Mouse (Mus musculus) G1E (cell line): ENCODE results near the gene 4930452B06Rik. TPM values are rescaled to one million over a fixed set of nuclear protein-coding genes. Genes with fewer than 3 reads are reported as not detected.

Source experiments
- ATAC-seq: 2 replicates; pipeline ENCODE4 v1.8.0; 2016; ENCODE audit warnings: mild to moderate bottlenecking; ENCODE audit not compliant: insufficient number of reproducible peaks, poor library complexity, low FRiP score, severe bottlenecking; ENCODE audit errors: extremely low read depth
- DNase-seq: peaks from one replicate; pipeline ENCODE4 v3.0.0; 2012; ENCODE audit warnings: low spot score
- H3K27me3 ChIP-seq: 2 replicates; pipeline ENCODE4 v1.6.1; 2012; ENCODE audit warnings: mild to moderate bottlenecking, low read length, inconsistent platforms; ENCODE audit not compliant: insufficient read depth
- H3K36me3 ChIP-seq: replicated peaks from 2 replicates; pipeline ENCODE3; 2012; ENCODE audit warnings: mild to moderate bottlenecking, inconsistent platforms
- H3K4me1 ChIP-seq: 2 replicates; pipeline ENCODE4 v1.6.1; 2012; ENCODE audit warnings: low read depth, low read length, inconsistent platforms, mixed read lengths; ENCODE audit not compliant: insufficient read depth
- H3K4me3 ChIP-seq: 2 replicates; pipeline ENCODE4 v1.5.1; 2012; ENCODE audit warnings: low read depth, mild to moderate bottlenecking, inconsistent platforms, low read length, moderate library complexity, mixed read lengths
- H3K9me3 ChIP-seq: replicated peaks from 2 replicates; pipeline ENCODE4 v1.6.1; 2012; ENCODE audit warnings: inconsistent platforms
- CTCF ChIP-seq: IDR thresholded peaks from 2 replicates; pipeline ENCODE4 v1.5.1; 2012; ENCODE audit warnings: low read depth, low read length, inconsistent platforms, mixed read lengths
- GATA1 ChIP-seq: IDR thresholded peaks from 2 replicates; pipeline ENCODE4 v1.6.1; 2012; ENCODE audit warnings: borderline replicate concordance, low read length, inconsistent platforms, mixed read lengths
- GATA2 ChIP-seq: IDR thresholded peaks from 2 replicates; pipeline ENCODE4 v1.6.1; 2012; ENCODE audit warnings: low read depth, low read length, inconsistent platforms, borderline replicate concordance
- POLR2AphosphoS5 ChIP-seq: IDR thresholded peaks from 2 replicates; pipeline ENCODE4 v1.6.1; 2012; ENCODE audit warnings: low read depth, low read length, inconsistent platforms; ENCODE audit not compliant: insufficient replicate concordance
- TAL1 ChIP-seq: conservative IDR thresholded peaks from 2 replicates; pipeline ENCODE4 v1.6.1; 2012; ENCODE audit warnings: low read depth, low read length, inconsistent platforms, mixed read lengths
- polyA plus RNA-seq: library from polyadenylated mRNA; stranded (reverse); fragments of >175 nt; gene quantifications from 2 replicates; pipeline ENCODE4 v1.2.3, GENCODE M21; 2012
- total RNA-seq, 2 experiments: library from RNA; stranded (forward) in 1 of 2; stranded (reverse) in 1 of 2; fragments of 200-1000 nt in 1 of 2; fragments of >200 nt in 1 of 2; fragmentation: Nextera tagmentation in 1 of 2; gene quantifications; 2 replicates each; pipeline ENCODE4 v1.2.3; 2014 to 2017

4930452B06Rik gene
- total and polyA plus RNA-seq, 3 experiments, result 0.11 TPM; not detected in 2

- TF ChIP-seq GATA1 (no peak), TAL1 (no peak), GATA2 (no peak), POLR2AphosphoS5 (no peak), CTCF (no peak)
- no peak overlapping the region for H3K4me3 ChIP-seq
- H3K4me1 ChIP-seq, result no peaks in the 10 kb centered on the region
- DNase-seq (no peak), ATAC-seq (no peak)
- H3K36me3 ChIP-seq, result no peaks in the 10 kb centered on the region
- no peaks in the 10 kb centered on the region for H3K27me3 ChIP-seq
- H3K9me3 ChIP-seq, result no peaks in the 10 kb centered on the region
Observed at GRCm38 (mm10) chr14:8494260-8494659, 171.8 kb downstream of the 4930452B06Rik start.

GRCm38 (mm10) chr14:8478098-8478497 is 187.9 kb downstream of the 4930452B06Rik start:
- H3K4me3 ChIP-seq, result no peak overlapping the region
- no peaks in the 10 kb centered on the region for H3K36me3 ChIP-seq
- H3K9me3 ChIP-seq, result no peaks in the 10 kb centered on the region
- ATAC-seq (no peak), DNase-seq (no peak)
- TF ChIP-seq GATA1, result no peak
- no peak for TF ChIP-seq CTCF
- TF ChIP-seq POLR2AphosphoS5, result no peak
- no peak for TF ChIP-seq TAL1
- no peak for TF ChIP-seq GATA2
- no peaks in the 10 kb centered on the region for H3K27me3 ChIP-seq
- H3K4me1 ChIP-seq, result no peaks in the 10 kb centered on the region

GRCm38 (mm10) chr14:8477348-8477747 is 188.7 kb downstream of the 4930452B06Rik start:
- DNase-seq, result no peak
- Histone ChIP-seq H3K4me1 (no peaks in the 10 kb centered on the region), H3K4me3 (no peak overlapping the region), H3K9me3 (no peaks in the 10 kb centered on the region), H3K27me3 (no peaks in the 10 kb centered on the region), H3K36me3 (no peaks in the 10 kb centered on the region)
- TF ChIP-seq GATA1 (no peak), CTCF (no peak), TAL1 (no peak), GATA2 (no peak), POLR2AphosphoS5 (no peak)
- no peak for ATAC-seq

GRCm38 (mm10) chr14:8476606-8477005 is 189.4 kb downstream of the 4930452B06Rik start:
- H3K27me3 ChIP-seq, result no peaks in the 10 kb centered on the region
- H3K4me3 ChIP-seq, result no peak overlapping the region
- H3K9me3 ChIP-seq, result no peaks in the 10 kb centered on the region
- DNase-seq, result no peak
- no peak for ATAC-seq
- TF ChIP-seq GATA2 (no peak), GATA1 (no peak), POLR2AphosphoS5 (no peak), CTCF (no peak), TAL1 (no peak)
- H3K36me3 ChIP-seq, result no peaks in the 10 kb centered on the region
- no peaks in the 10 kb centered on the region for H3K4me1 ChIP-seq

GRCm38 (mm10) chr14:8475851-8476250 is 190.2 kb downstream of the 4930452B06Rik start:
- TF ChIP-seq POLR2AphosphoS5 (no peak), GATA2 (no peak)
- Histone ChIP-seq H3K27me3 (no peaks in the 10 kb centered on the region), H3K4me3 (no peak overlapping the region), H3K4me1 (no peaks in the 10 kb centered on the region), H3K9me3 (no peaks in the 10 kb centered on the region), H3K36me3 (no peaks in the 10 kb centered on the region)
- ATAC-seq, result no peak
- DNase-seq, result no peak

- DNase-seq, result no peak
- no peaks in the 10 kb centered on the region for H3K4me1 ChIP-seq
- no peak for TF ChIP-seq CTCF
- TF ChIP-seq GATA1, result no peak
- TF ChIP-seq POLR2AphosphoS5, result no peak
- TF ChIP-seq GATA2, result no peak
- no peak for TF ChIP-seq TAL1
Observed at GRCm38 (mm10) chr14:8472884-8473283, 193.2 kb downstream of the 4930452B06Rik start.

GRCm38 (mm10) chr14:8464401-8465154 is 201.5 kb downstream of the 4930452B06Rik start:
- ATAC-seq (no peak), DNase-seq (no peak)
- H3K4me3 ChIP-seq, result no peak overlapping the region
- no peaks in the 10 kb centered on the region for H3K27me3 ChIP-seq
- H3K36me3 ChIP-seq, result no peaks in the 10 kb centered on the region
- no peaks in the 10 kb centered on the region for H3K9me3 ChIP-seq
- no peaks in the 10 kb centered on the region for H3K4me1 ChIP-seq
- no peak for TF ChIP-seq GATA1
- no peak for TF ChIP-seq TAL1
- TF ChIP-seq POLR2AphosphoS5, result no peak
- no peak for TF ChIP-seq GATA2
- no peak for TF ChIP-seq CTCF

More at GRCm38 (mm10) chr14:8472884-8473283, 193.2 kb downstream of the 4930452B06Rik start:
- no peak for ATAC-seq
- H3K27me3 ChIP-seq, result no peaks in the 10 kb centered on the region
- H3K4me3 ChIP-seq, result no peak overlapping the region
- no peaks in the 10 kb centered on the region for H3K9me3 ChIP-seq
- no peaks in the 10 kb centered on the region for H3K36me3 ChIP-seq
